Mouse (Mus musculus): Measurements from ENCODE around the gene Lrrn2. TPM values are rescaled to one million over a fixed set of nuclear protein-coding genes. Genes with fewer than 3 reads are reported as not detected.
A peak's percentile ranks its signal among the peaks of the same experiment; 100 is the strongest.

The Lrrn2 gene
- total RNA-seq, 2 experiments from 2014 or later, result 88.8 to 95.5 TPM

GRCm38 (mm10) chr1:132881836-132882235, 1.8 kb downstream of the Lrrn2 start:
- DNase-seq (ENCODE audit: low spot score in 2 of 2), result no peak

DNA sequence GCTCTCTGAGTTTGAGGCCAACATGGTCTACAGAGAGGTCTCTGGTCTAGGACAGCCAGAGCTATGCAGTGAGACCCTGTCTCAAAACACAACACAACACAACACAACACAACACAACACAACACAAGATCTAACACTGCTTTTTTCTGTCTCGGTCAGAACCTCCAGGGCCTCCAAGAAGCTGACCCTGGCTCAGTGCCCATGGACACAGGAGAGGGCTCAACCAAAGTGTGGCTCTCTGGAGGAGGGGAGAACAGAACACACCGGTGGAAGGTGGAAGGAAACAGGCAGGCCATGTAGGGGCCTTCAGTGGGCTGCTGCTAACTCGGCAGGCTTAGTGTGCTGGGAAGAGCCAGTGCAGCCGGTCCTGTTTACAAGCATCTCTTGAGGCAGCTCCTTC, 5.6 kb downstream of the Lrrn2 start:
- DNase-seq (ENCODE audit: low spot score in 2 of 2), result no peak

DNA sequence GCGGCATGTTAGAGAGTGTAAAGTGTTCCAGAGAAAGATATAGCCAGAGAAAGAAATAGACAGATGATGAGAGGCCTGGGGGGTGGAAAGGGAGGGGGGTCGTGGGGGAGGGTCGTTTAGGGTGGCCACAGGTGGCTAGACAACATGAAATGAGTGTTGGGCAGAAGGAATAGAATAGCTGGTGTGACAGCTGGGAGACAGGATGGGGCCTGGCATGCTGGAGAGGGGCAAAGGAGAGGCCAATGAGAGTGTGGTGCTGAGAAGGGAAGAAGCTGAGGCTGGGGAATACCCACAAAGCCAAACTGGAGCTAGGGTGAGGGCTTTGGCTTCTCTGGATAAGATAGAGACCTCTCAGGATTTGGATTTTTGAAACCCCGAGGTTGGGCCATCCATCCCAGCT, 6.6 kb downstream of the Lrrn2 start:
- no peak for DNase-seq (ENCODE audit: low spot score in 2 of 2)

GRCm38 (mm10) chr1:132888811-132889210, 8.7 kb downstream of the Lrrn2 start:
- no peak for DNase-seq (ENCODE audit: low spot score in 2 of 2)

- DNase-seq (ENCODE audit: low spot score in 2 of 2), result no peak
These were observed 10.2 kb downstream of the Lrrn2 start for GRCm38 (mm10) chr1:132890161-132890794.

DNA sequence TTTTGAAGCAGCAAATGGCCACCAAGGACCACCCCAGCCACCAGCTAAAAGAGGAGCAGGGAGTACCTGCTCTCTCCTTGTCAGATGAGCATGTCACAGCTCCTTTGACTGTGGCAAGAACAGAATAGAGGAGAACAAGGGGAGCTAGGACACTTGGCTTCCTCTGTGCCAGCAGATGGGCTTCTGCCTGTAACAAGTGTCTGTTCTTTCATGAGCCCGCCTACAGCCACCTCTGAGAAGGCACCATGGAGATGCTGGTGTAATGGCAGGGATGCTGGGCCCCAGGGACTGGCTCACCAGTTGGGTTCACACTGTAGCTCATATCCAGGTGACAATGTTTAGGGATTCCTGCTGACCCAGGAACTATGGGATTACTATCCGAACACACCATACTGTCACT, 12.0 kb downstream of the Lrrn2 start:
- peak; percentile 51 to 65 for DNase-seq (ENCODE audit: low spot score in 2 of 2)

DNA sequence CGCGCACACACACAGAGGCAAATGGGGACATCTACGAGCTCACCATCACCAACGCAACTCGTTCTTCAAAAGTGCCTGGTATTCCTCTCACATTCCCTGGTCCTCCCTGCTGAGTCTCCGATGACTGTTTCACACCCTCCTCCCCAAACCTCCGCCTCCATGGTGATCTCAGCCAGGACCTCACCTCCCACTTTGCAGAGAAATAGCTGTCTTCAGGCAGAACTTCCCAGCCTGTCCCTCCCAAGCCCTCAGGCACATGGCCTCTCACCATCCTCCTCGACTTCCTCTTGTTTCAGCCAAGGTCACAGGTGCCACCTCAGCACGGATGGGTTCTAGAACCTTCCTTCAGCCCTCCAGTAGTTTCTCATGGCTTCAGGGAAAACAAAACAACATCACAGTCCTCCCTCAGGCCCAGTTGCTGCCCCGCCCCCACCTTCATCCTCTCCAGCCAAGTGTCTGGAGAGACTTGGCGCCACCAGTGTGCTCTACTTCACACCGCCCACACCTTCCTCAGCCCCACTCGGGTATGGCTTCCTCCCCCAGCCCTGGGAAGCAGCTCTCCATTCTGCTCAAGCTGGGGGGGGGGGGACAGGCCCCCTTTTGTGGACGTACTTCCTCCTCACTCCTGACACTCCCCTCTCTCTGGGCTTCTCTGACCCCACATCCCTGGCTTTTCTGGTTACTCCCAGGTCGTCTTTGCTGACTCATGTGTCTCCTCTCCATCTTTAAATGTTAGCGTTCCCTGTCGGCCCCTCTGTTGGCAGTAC, 13.4 kb downstream of the Lrrn2 start:
- peak; percentile 75 to 87 for DNase-seq (ENCODE audit: low spot score in 2 of 2)

DNA sequence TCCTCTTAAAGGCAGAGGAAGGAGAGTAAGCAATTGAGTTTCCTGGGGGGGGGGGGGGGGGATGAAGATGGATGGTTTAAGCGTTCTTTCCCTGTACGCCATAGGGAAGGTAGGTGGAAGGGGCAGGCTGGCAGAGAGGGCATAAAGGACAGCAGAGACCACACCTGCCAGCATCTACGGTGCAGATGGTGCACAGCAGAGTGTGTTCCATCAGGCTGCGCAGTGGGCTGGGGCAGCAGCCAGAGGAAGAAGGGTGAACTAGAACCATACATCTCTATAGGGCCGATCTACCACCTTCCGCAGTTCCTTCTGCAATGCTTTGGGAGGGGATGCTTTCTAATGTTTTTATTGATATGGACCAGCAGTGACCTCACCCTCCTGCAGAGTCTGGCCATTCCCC, 19.0 kb downstream of the Lrrn2 start:
- DNase-seq (ENCODE audit: low spot score in 2 of 2), result no peak

DNA sequence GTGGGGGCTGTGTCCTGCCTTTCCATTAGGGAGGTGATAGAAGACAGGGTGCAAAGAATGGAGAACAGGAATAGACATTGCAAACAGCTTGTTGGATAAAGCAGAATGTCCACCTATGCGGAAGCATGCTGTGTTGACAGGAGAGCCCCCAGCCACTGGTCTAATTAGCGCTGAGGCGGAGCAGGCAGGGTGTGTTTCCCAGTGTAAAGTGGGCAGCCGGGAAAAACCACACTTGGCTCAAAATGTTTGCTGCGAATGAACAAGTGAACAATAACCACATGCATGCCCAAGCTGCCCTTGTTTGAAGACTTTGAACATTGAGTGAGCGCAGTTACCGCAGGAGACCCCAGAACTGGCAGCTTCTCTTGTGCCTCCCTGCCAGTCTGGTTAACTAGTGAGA, 19.6 kb downstream of the Lrrn2 start:
- DNase-seq (ENCODE audit: low spot score in 2 of 2), result no peak

DNA sequence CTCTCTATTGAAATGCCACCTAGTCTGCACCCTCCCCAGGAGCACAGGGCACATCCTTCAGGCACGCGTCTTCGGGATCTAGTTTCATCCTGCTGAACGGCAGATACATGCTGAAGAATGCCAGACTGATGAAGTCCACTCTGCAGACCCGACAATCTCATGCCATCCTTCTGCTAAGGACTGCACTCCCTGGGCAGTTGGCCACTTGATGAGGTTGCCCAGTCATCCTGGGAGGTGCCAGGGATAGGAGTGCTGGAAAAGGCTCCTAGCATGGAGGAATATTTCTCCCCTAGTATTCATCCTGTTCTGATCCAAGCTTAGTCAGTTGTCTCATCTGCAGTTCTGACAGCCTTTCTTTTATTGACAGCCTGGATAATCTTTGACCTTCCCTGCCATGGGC, 20.9 kb downstream of the Lrrn2 start:
- no peak for DNase-seq (ENCODE audit: low spot score in 2 of 2)

DNA sequence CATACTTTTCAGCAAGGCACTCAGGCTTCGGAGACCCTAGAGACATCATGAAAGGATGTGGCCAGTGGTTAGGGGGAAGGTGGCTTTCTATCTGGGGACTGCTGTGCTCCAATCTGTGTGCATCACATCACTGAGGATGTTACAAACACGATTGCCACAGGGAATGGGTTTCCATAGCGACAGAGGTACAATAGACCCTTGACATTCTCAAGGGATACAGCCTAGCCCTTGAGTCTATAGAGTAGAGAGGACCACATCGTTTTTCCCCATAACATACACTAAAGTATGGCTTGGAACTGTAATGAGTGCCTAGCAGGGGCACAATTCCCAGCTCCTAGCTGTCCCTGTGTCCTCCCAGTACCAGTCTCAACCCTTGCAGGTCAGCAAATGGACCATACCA, 23.4 kb downstream of the Lrrn2 start:
- DNase-seq (ENCODE audit: low spot score in 2 of 2), result no peak

DNA sequence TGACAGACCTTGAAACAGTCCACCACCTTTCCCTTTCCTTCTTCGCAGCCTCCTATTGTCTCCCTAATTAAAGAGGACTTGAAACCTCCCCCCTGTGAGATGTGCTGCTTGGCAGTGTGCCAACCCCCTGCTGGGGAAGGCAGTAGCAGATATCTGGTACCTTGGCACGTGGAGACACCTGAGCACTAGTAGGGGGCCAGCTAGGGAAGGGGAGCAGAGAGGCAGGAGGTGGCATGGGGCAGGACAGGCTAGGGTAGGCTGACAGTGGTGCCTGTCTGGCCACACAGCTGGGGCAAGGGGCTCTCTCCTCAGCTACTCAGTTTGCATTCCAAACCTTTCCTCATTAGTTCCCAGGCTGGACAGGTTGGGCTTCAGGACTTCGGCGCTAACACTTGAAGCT, 29.0 kb downstream of the Lrrn2 start:
- no peak for DNase-seq (ENCODE audit: low spot score in 2 of 2)

GRCm38 (mm10) chr1:132909951-132910350, 29.9 kb downstream of the Lrrn2 start:
- DNase-seq (ENCODE audit: low spot score in 2 of 2), result no peak

DNA sequence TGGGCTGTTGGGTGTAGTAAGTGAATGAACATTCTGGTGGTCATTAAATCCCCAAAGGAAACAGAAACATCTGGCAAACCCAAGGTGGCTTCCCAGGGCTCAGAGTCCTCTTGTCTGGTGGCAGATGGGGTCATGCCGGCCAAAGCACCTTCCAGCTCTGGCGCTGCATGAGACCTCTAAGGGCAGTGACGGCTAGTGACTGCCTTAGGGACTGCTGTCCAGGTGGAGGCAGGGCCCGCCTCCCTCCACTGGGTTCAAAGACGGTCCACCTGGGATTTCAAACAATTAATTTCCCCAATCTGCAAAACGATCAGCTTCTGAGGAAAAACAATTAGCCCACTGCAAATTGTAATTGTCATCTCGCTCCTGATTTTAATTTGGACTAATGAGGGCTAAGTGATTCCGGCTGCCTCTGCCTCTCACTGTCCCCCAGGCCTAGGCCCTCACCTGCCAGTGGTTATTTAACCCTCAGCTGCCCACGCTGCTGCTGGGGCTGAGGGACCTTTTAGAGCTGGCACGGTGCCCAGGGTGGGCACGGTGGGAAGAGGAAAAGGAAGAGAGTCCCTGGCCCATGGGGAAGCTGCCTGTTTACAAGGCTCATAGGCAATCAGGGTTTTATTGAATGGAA, 30.5 kb downstream of the Lrrn2 start:
- no peak for DNase-seq (ENCODE audit: low spot score in 2 of 2)

DNA sequence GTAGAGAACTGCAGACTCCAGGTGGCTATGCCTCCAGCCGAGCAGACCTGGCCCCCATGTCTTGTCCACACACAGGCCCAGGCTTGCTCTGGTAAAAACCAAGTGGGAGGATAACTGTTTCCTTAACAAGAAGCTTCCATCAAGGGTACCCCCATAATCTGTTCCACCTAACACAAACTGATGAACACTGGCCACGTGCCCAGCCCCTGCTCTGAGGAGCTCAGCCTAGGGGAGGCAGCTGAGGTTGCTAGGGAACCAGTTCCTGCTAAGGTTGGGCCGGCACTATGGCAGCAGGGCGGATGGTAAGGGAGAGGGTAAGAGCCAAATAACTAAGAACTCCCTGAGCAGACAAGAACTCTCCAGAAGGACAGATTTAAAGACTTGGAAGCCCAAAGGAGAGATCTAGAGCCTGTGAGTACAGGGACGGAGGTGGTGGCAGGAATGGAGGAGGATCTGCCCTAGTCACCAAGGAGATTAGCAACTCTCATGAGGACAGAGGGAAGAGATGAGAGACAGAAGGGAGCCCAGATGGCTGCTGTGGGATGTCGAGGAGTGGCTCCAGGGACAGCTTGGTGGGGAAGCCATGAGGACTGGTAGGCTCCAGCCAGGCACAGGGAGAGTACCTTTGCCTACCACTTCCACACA, 35.9 kb downstream of the Lrrn2 start:
- peak; percentile 82 to 84 for DNase-seq (ENCODE audit: low spot score in 2 of 2)

DNA sequence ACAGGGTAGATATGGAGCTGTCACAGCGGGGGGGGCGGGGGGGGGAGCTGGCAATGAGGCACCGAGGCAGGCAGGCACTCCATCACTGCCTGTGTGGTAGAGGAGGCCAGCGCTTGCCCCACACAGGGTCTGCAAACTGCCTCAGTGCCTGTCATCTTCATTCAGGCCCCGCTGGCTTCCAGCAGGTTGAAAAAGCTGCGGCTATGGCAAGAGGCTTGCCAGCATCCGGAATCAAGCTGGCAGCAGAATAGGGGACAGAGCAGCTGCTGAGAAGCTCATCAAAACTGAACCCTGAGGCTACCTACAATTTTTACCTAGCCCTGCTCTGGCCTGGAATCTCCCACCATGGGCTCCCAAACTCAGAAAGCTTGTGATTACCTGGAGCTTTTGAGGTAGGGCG, 37.5 kb downstream of the Lrrn2 start:
- no peak for DNase-seq (ENCODE audit: low spot score in 2 of 2)

GRCm38 (mm10) chr1:132918117-132918680, 38.1 kb downstream of the Lrrn2 start:
- no peak for DNase-seq (ENCODE audit: low spot score in 2 of 2)

GRCm38 (mm10) chr1:132919258-132919657, 39.2 kb downstream of the Lrrn2 start:
- no peak for DNase-seq (ENCODE audit: low spot score in 2 of 2)

GRCm38 (mm10) chr1:132921071-132921470, 41.0 kb downstream of the Lrrn2 start:
- no peak for DNase-seq (ENCODE audit: low spot score in 2 of 2)

- DNase-seq (ENCODE audit: low spot score in 2 of 2), result no peak
These were observed 42.2 kb downstream of the Lrrn2 start for GRCm38 (mm10) chr1:132922257-132922656.

DNA sequence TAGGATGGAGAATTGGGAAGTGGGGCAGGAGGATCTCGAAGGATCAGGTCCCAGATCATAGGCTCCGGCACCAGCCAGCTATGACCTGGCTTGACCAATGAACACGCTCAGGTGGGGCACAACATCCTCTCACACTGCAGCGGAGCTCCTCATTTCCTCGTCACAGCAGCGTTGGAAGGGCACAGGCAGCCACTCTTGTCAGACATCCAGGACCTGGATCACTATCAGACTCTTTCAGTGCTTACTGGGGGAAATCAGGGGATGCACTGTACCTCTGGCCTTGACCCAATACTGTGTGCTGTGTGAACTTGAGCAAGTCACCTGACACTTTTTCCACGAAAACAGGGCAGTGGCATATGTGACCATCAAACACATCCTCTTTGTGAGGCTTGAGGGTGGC, 45.2 kb downstream of the Lrrn2 start:
- no peak for DNase-seq (ENCODE audit: low spot score in 2 of 2)

All from left cerebral cortex, adult 18-20 months (tissue).